Mouse (Mus musculus) lung, postnatal 0 days (tissue): ENCODE results near the gene Il1rap. TPM values are rescaled to one million over a fixed set of nuclear protein-coding genes. Genes with fewer than 3 reads are reported as not detected.
A peak's percentile ranks its signal among the peaks of the same experiment; 100 is the strongest.

Experiments used
- ATAC-seq: fragments of 200-750 bp; cut with Nextera tagmentation; 2 replicates; pipeline ENCODE4 v1.8.0; 2017; ENCODE audit warnings: moderate library complexity
- DNase-seq: peaks from one replicate; pipeline ENCODE4 v3.0.0-alpha.2; 2016; ENCODE audit warnings: low spot score
- H3K27ac ChIP-seq: fragments of 300-500 bp; sonication (generic); 2 replicates; pipeline ENCODE4 v1.5.1; 2014; ENCODE audit warnings: antibody characterized with exemption, mild to moderate bottlenecking, low read length, mixed read lengths
- H3K27me3 ChIP-seq: fragments of 300-500 bp; sonication (generic); replicated peaks from 2 replicates; pipeline ENCODE4 v1.6.1; 2014; ENCODE audit warnings: low read length, mixed read lengths; ENCODE audit not compliant: insufficient read depth
- H3K36me3 ChIP-seq: fragments of 300-500 bp; sonication (generic); 2 replicates; pipeline ENCODE4 v1.6.1; 2014; ENCODE audit warnings: low read length, mixed read lengths; ENCODE audit not compliant: insufficient read depth
- H3K4me1 ChIP-seq: fragments of 300-500 bp; sonication (generic); 2 replicates; pipeline ENCODE4 v1.6.1; 2014; ENCODE audit warnings: antibody characterized with exemption, low read depth, low read length, mixed read lengths; ENCODE audit not compliant: insufficient read depth
- H3K4me2 ChIP-seq: fragments of 300-500 bp; sonication (generic); replicated peaks from 2 replicates; pipeline ENCODE4 v1.6.1; 2014; ENCODE audit warnings: low read depth, mild to moderate bottlenecking, low read length, moderate library complexity, mixed read lengths
- H3K4me3 ChIP-seq: fragments of 300-500 bp; sonication (generic); 2 replicates; pipeline ENCODE4 v1.5.1; 2014; ENCODE audit warnings: low read depth, low read length
- H3K9ac ChIP-seq: fragments of 300-500 bp; sonication (generic); replicated peaks from 2 replicates; pipeline ENCODE4 v1.6.1; 2014; ENCODE audit warnings: low read depth, mild to moderate bottlenecking
- H3K9me3 ChIP-seq: fragments of 300-500 bp; sonication (generic); 2 replicates; pipeline ENCODE4 v1.6.1; 2016; ENCODE audit warnings: low read length, mixed read lengths
- CTCF ChIP-seq: IDR thresholded peaks from 2 replicates; pipeline ENCODE4 v1.5.1; 2016; ENCODE audit warnings: antibody characterized with exemption, mild to moderate bottlenecking
- EP300 ChIP-seq: IDR thresholded peaks from 2 replicates; pipeline ENCODE4 v1.6.1; 2016; ENCODE audit warnings: antibody characterized with exemption, mild to moderate bottlenecking, control low read depth
- WGBS: fragments of 180-500 bp; shearing (Covaris S2); extraction: QIAGEN DNeasy Blood & Tissue Kit; methylation state at CpG from one replicate; pipeline ENCODE4 v1.1.7; 2014; 5-methylcytosine and 5-hydroxymethylcytosine counted together
- polyA plus RNA-seq: library from polyadenylated mRNA; unstranded; fragments of >200 nt; fragmentation: Nextera tagmentation; extraction: Ambion mirVana; gene quantifications from 2 replicates; pipeline ENCODE4 v1.2.1, GENCODE M21; 2015

Il1rap gene
- polyA plus RNA-seq, 1 experiment from 2014 or later: 7.4 TPM

- DNase-seq (peak; percentile 12), ATAC-seq (no peak)
- no peaks in the 10 kb centered on the region for H3K4me1 ChIP-seq
- no peaks in the 10 kb centered on the region for H3K27me3 ChIP-seq
- 53% methylated on average over 2 of the region's 2 CpGs for WGBS
- no peak for TF ChIP-seq CTCF
- no peak for TF ChIP-seq EP300
- H3K4me2 ChIP-seq: no peak overlapping the region
- H3K9ac ChIP-seq: no peak overlapping the region
- H3K27ac ChIP-seq: no peak overlapping the region
- no peaks in the 10 kb centered on the region for H3K36me3 ChIP-seq
- no peaks in the 10 kb centered on the region for H3K9me3 ChIP-seq
- H3K4me3 ChIP-seq: no peak overlapping the region
Observed at GRCm38 (mm10) chr16:26669081-26669480, 87.6 kb downstream of the Il1rap start.

GRCm38 (mm10) chr16:26680381-26680780, 98.9 kb downstream of the Il1rap start:
- Histone ChIP-seq H3K36me3 (no peaks in the 10 kb centered on the region), H3K9me3 (no peaks in the 10 kb centered on the region), H3K9ac (no peak overlapping the region), H3K27ac (no peak overlapping the region), H3K27me3 (no peaks in the 10 kb centered on the region), H3K4me2 (no peak overlapping the region), H3K4me1 (no peaks in the 10 kb centered on the region), H3K4me3 (no peak overlapping the region)
- ATAC-seq: no peak
- no peak for TF ChIP-seq EP300
- no peak for TF ChIP-seq CTCF
- WGBS: 83% methylated on average over 2 of the region's 2 CpGs
- DNase-seq: no peak

GRCm38 (mm10) chr16:26689771-26690170, 108.3 kb downstream of the Il1rap start:
- ATAC-seq (peak; percentile 32; the same call in 1 of the 2 replicates), DNase-seq (peak; percentile 47)
- no peak overlapping the region for H3K27ac ChIP-seq
- no peak overlapping the region for H3K9ac ChIP-seq
- no peak overlapping the region for H3K4me2 ChIP-seq
- H3K27me3 ChIP-seq: no peaks in the 10 kb centered on the region
- H3K4me1 ChIP-seq: no peaks in the 10 kb centered on the region
- no peaks in the 10 kb centered on the region for H3K9me3 ChIP-seq
- H3K36me3 ChIP-seq: no peaks in the 10 kb centered on the region
- TF ChIP-seq EP300: no peak
- TF ChIP-seq CTCF: no peak
- no peak overlapping the region for H3K4me3 ChIP-seq
- WGBS: 58% methylated on average over 2 of the region's 2 CpGs

GRCm38 (mm10) chr16:26691294-26691693, 109.8 kb downstream of the Il1rap start:
- no peak overlapping the region for H3K4me3 ChIP-seq
- H3K27ac ChIP-seq: no peak overlapping the region
- no peaks in the 10 kb centered on the region for H3K36me3 ChIP-seq
- H3K9me3 ChIP-seq: no peaks in the 10 kb centered on the region
- H3K4me2 ChIP-seq: no peak overlapping the region
- DNase-seq: no peak
- WGBS: 31% methylated on average over 11 of the region's 11 CpGs
- TF ChIP-seq EP300 (no peak), CTCF (no peak)
- no peaks in the 10 kb centered on the region for H3K4me1 ChIP-seq
- H3K9ac ChIP-seq: no peak overlapping the region
- no peak for ATAC-seq
- no peaks in the 10 kb centered on the region for H3K27me3 ChIP-seq

- Histone ChIP-seq H3K9ac (no peak overlapping the region), H3K27ac (no peak overlapping the region), H3K4me1 (no peaks in the 10 kb centered on the region), H3K4me2 (no peak overlapping the region), H3K4me3 (no peak overlapping the region), H3K36me3 (no peaks in the 10 kb centered on the region), H3K9me3 (no peaks in the 10 kb centered on the region), H3K27me3 (no peaks in the 10 kb centered on the region)
- DNase-seq: no peak
- ATAC-seq: no peak
- TF ChIP-seq CTCF (no peak), EP300 (no peak)
- 78% methylated on average over 4 of the region's 4 CpGs for WGBS
Observed at GRCm38 (mm10) chr16:26698076-26698475, 116.6 kb downstream of the Il1rap start.

- 75% methylated on average over 8 of the region's 8 CpGs for WGBS
- Histone ChIP-seq H3K27me3 (no peaks in the 10 kb centered on the region), H3K4me1 (no peaks in the 10 kb centered on the region), H3K9ac (no peak overlapping the region), H3K27ac (no peak overlapping the region), H3K4me2 (no peak overlapping the region), H3K4me3 (no peak overlapping the region), H3K9me3 (no peaks in the 10 kb centered on the region), H3K36me3 (no peaks in the 10 kb centered on the region)
- DNase-seq: peak; percentile 19
- no peak for ATAC-seq
- TF ChIP-seq EP300 (no peak), CTCF (no peak)
Observed at GRCm38 (mm10) chr16:26700440-26701103, 119.1 kb downstream of the Il1rap start.
